Mouse (Mus musculus) midbrain, embryonic 10.5 days (tissue): ENCODE data around the gene Txk. TPM values are rescaled to one million over a fixed set of nuclear protein-coding genes. Genes with fewer than 3 reads are reported as not detected.
A peak's percentile ranks its signal among the peaks of the same experiment; 100 is the strongest.

Experiments
- DNase-seq: peaks from one replicate; pipeline ENCODE4 v3.0.0-alpha.2; 2017; ENCODE audit warnings: low spot score
- H3K27ac ChIP-seq: fragments of 300-500 bp; sonication (generic); replicated peaks from 2 replicates; pipeline ENCODE4 v1.5.1; 2016; ENCODE audit warnings: mild to moderate bottlenecking
- H3K27me3 ChIP-seq: fragments of 300-500 bp; sonication (generic); 2 replicates; pipeline ENCODE4 v1.6.1; 2016; ENCODE audit warnings: low read depth, mild to moderate bottlenecking; ENCODE audit not compliant: poor library complexity, severe bottlenecking
- H3K36me3 ChIP-seq: fragments of 300-500 bp; sonication (generic); 2 replicates; pipeline ENCODE4 v1.6.1; 2016; ENCODE audit warnings: mild to moderate bottlenecking, moderate library complexity
- H3K4me1 ChIP-seq: fragments of 300-500 bp; sonication (generic); 2 replicates; pipeline ENCODE4 v1.6.1; 2016
- H3K4me3 ChIP-seq: fragments of 300-500 bp; sonication (generic); 2 replicates; pipeline ENCODE4 v1.5.1; 2016; ENCODE audit warnings: mild to moderate bottlenecking, moderate library complexity
- H3K9me3 ChIP-seq: fragments of 300-500 bp; sonication (generic); replicated peaks from 2 replicates; pipeline ENCODE4 v1.6.1; 2016; ENCODE audit warnings: mild to moderate bottlenecking
- WGBS: fragments of 180-500 bp; shearing (Covaris S2); methylation state at CpG from one replicate; pipeline ENCODE4 v1.1.7; 2016; 5-methylcytosine and 5-hydroxymethylcytosine counted together
- polyA plus RNA-seq: library from polyadenylated mRNA; unstranded; fragments of >200 nt; fragmentation: Nextera tagmentation; extraction: Ambion mirVana; gene quantifications from 2 replicates; pipeline ENCODE4 v1.2.1, GENCODE M21; 2016

Gene Txk
- 0.06 TPM in 1 of 2 replicates, not detected in the other for polyA plus RNA-seq

- 88% methylated on average over 5 of the region's 5 CpGs for WGBS
- DNase-seq: no peak
- H3K27ac ChIP-seq: no peak within 1 kb of the TSS
- no peaks in the 10 kb centered on the region for H3K9me3 ChIP-seq
- H3K36me3 ChIP-seq: no peaks in the 10 kb centered on the region
- no peak within 1 kb of the TSS for H3K4me3 ChIP-seq
- peaks cover 5% of the 10 kb centered on the region; the same call in 1 of the 2 replicates for H3K4me1 ChIP-seq
- H3K27me3 ChIP-seq: no peaks in the 10 kb centered on the region
These were observed at the start of gene Txk for GRCm38 (mm10) chr5:72752585-72752984. Gene Txk (minus strand): TSS chr5:72752777.

GRCm38 (mm10) chr5:72798563-72798962 is 46.0 kb upstream of the Txk start:
- WGBS: 78% methylated on average over 4 of the region's 4 CpGs

GRCm38 (mm10) chr5:72796186-72796613 is 43.6 kb upstream of the Txk start:
- H3K27ac ChIP-seq: peak overlapping the region; percentile 64
- 72% methylated on average over 14 of the region's 14 CpGs for WGBS

More at GRCm38 (mm10) chr5:72798563-72798962, 46.0 kb upstream of the Txk start:
- no peaks in the 10 kb centered on the region for H3K9me3 ChIP-seq
- no peak for DNase-seq
- H3K4me3 ChIP-seq: no peak overlapping the region
- H3K36me3 ChIP-seq: no peaks in the 10 kb centered on the region
- H3K27ac ChIP-seq: no peak overlapping the region
- no peaks in the 10 kb centered on the region for H3K27me3 ChIP-seq
- H3K4me1 ChIP-seq: peaks cover 16% of the 10 kb centered on the region

GRCm38 (mm10) chr5:72793309-72793850 is 40.8 kb upstream of the Txk start:
- Histone ChIP-seq H3K27me3 (no peaks in the 10 kb centered on the region), H3K9me3 (no peaks in the 10 kb centered on the region), H3K36me3 (no peaks in the 10 kb centered on the region), H3K4me3 (no peak overlapping the region), H3K27ac (no peak overlapping the region), H3K4me1 (peaks cover 23% of the 10 kb centered on the region)
- DNase-seq: no peak
- WGBS: 90% methylated on average over 3 of the region's 3 CpGs

More at GRCm38 (mm10) chr5:72796186-72796613, 43.6 kb upstream of the Txk start:
- peaks cover 23% of the 10 kb centered on the region for H3K4me1 ChIP-seq
- H3K9me3 ChIP-seq: no peaks in the 10 kb centered on the region
- no peaks in the 10 kb centered on the region for H3K27me3 ChIP-seq
- no peaks in the 10 kb centered on the region for H3K36me3 ChIP-seq
- H3K4me3 ChIP-seq: no peak overlapping the region
- no peak for DNase-seq

- H3K36me3 ChIP-seq: no peaks in the 10 kb centered on the region
- 19% methylated on average over 6 of the region's 6 CpGs for WGBS
- no peak overlapping the region for H3K4me3 ChIP-seq
- no peaks in the 10 kb centered on the region for H3K27me3 ChIP-seq
- DNase-seq: no peak
- H3K4me1 ChIP-seq: peaks cover 23% of the 10 kb centered on the region
- no peak overlapping the region for H3K27ac ChIP-seq
- no peaks in the 10 kb centered on the region for H3K9me3 ChIP-seq
These were observed 39.2 kb upstream of the Txk start for GRCm38 (mm10) chr5:72791789-72792188.

GRCm38 (mm10) chr5:72791386-72791785 is 38.8 kb upstream of the Txk start:
- Histone ChIP-seq H3K27ac (no peak overlapping the region), H3K4me1 (peaks cover 23% of the 10 kb centered on the region), H3K27me3 (no peaks in the 10 kb centered on the region), H3K4me3 (no peak overlapping the region), H3K9me3 (no peaks in the 10 kb centered on the region), H3K36me3 (no peaks in the 10 kb centered on the region)
- no peak for DNase-seq
- 64% methylated on average over 4 of the region's 4 CpGs for WGBS

GRCm38 (mm10) chr5:72785451-72785850 is 32.9 kb upstream of the Txk start:
- H3K27me3 ChIP-seq: no peaks in the 10 kb centered on the region
- no peak overlapping the region for H3K27ac ChIP-seq
- H3K4me1 ChIP-seq: no peaks in the 10 kb centered on the region
- WGBS: 86% methylated on average over 4 of the region's 4 CpGs
- H3K9me3 ChIP-seq: no peaks in the 10 kb centered on the region
- H3K36me3 ChIP-seq: no peaks in the 10 kb centered on the region
- DNase-seq: no peak
- no peak overlapping the region for H3K4me3 ChIP-seq

GRCm38 (mm10) chr5:72784719-72785118 is 32.1 kb upstream of the Txk start:
- Histone ChIP-seq H3K36me3 (no peaks in the 10 kb centered on the region), H3K4me1 (no peaks in the 10 kb centered on the region), H3K27me3 (no peaks in the 10 kb centered on the region), H3K4me3 (no peak overlapping the region), H3K27ac (no peak overlapping the region), H3K9me3 (no peaks in the 10 kb centered on the region)
- no peak for DNase-seq
- WGBS: 77% methylated on average over 3 of the region's 3 CpGs

GRCm38 (mm10) chr5:72783957-72784356 is 31.4 kb upstream of the Txk start:
- no peaks in the 10 kb centered on the region for H3K9me3 ChIP-seq
- no peak overlapping the region for H3K27ac ChIP-seq
- DNase-seq: no peak
- no peaks in the 10 kb centered on the region for H3K4me1 ChIP-seq
- H3K36me3 ChIP-seq: no peaks in the 10 kb centered on the region
- H3K27me3 ChIP-seq: no peaks in the 10 kb centered on the region
- no peak overlapping the region for H3K4me3 ChIP-seq
- WGBS: 93% methylated on average over 8 of the region's 8 CpGs

GRCm38 (mm10) chr5:72783123-72783522 is 30.5 kb upstream of the Txk start:
- Histone ChIP-seq H3K4me3 (no peak overlapping the region), H3K27me3 (no peaks in the 10 kb centered on the region), H3K36me3 (no peaks in the 10 kb centered on the region), H3K27ac (no peak overlapping the region), H3K4me1 (no peaks in the 10 kb centered on the region), H3K9me3 (no peaks in the 10 kb centered on the region)
- DNase-seq: no peak
- WGBS: 95% methylated on average over 7 of the region's 7 CpGs

- Histone ChIP-seq H3K27me3 (no peaks in the 10 kb centered on the region), H3K36me3 (no peaks in the 10 kb centered on the region)
These were observed 29.2 kb upstream of the Txk start for GRCm38 (mm10) chr5:72781776-72782175.

GRCm38 (mm10) chr5:72776595-72776994 is 24.0 kb upstream of the Txk start:
- Histone ChIP-seq H3K27ac (no peak overlapping the region), H3K27me3 (no peaks in the 10 kb centered on the region), H3K4me1 (no peaks in the 10 kb centered on the region), H3K4me3 (no peak overlapping the region), H3K9me3 (no peaks in the 10 kb centered on the region), H3K36me3 (no peaks in the 10 kb centered on the region)
- DNase-seq: no peak
- 84% methylated on average over 2 of the region's 2 CpGs for WGBS

More at GRCm38 (mm10) chr5:72781776-72782175, 29.2 kb upstream of the Txk start:
- WGBS: 90% methylated on average over 11 of the region's 11 CpGs
- Histone ChIP-seq H3K4me1 (no peaks in the 10 kb centered on the region), H3K4me3 (no peak overlapping the region), H3K9me3 (no peaks in the 10 kb centered on the region), H3K27ac (no peak overlapping the region)
- DNase-seq: no peak

GRCm38 (mm10) chr5:72776127-72776526 is 23.6 kb upstream of the Txk start:
- H3K9me3 ChIP-seq: no peaks in the 10 kb centered on the region
- H3K27me3 ChIP-seq: no peaks in the 10 kb centered on the region
- WGBS: 70% methylated on average over 2 of the region's 2 CpGs
- no peak for DNase-seq
- H3K36me3 ChIP-seq: no peaks in the 10 kb centered on the region
- H3K4me1 ChIP-seq: no peaks in the 10 kb centered on the region
- no peak overlapping the region for H3K27ac ChIP-seq
- no peak overlapping the region for H3K4me3 ChIP-seq
